Mouse (Mus musculus) erythroblast, embryonic 14.5 days (primary cell): ENCODE results near the gene Hdgfl2.

Experiments
- GATA1 ChIP-seq: IDR thresholded peaks from 2 replicates; pipeline ENCODE4 v1.6.1; 2012; ENCODE audit warnings: low read length, inconsistent platforms, mixed read lengths
- TAL1 ChIP-seq: IDR thresholded peaks from 3 replicates; pipeline ENCODE4 v1.6.1; 2012; ENCODE audit warnings: low read length, inconsistent platforms, mixed read lengths

DNA sequence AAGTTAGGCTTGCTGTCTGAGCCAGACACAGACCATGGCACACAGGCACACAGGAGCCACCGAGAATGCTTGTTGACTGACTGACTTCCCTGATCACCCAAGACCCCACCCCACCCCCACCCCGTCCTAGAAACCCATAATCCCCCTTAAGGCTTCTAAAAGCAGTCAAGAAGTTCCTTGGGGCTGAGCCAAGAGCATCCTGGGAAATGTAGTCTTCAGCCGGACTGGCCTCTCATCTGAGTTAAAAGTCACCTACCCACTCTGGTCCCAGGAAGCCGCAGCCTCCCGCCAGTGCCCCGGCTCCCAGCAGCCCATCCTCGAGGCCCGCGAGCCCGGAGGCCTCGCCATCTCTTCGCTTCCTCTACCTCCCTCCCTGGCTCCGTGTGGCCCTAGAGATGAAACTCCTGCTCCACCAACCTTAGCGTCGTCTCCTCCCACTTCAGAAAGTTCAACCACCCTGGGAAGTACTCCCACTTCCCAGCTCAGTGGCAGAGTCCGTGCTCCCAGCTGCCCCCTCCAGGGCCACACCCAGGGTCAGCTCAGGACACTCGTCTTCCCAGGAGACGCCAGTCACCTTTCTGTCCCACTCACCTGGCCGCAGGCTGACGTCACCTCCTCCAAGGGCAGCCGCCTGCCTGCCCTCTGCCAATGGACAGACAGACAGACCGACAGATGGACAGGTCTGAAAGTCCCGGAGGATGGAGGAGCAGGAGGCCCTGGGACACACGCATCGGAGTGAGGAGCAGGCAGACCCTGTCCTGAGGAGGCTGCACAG, 58.6 kb downstream of the Hdgfl2 start:
- TF ChIP-seq GATA1 (no peak), TAL1 (no peak)
